Mouse (Mus musculus) heart, adult 18-20 months (tissue): ENCODE measurements at regions not wholly inside any gene's neighbourhood (a gene's known extent, or its start where the extent isn't known, plus 50 kb on each side); places are given as distances from the start of the nearest gene placed in this dataset.
A peak's percentile ranks its signal among the peaks of the same experiment; 100 is the strongest.
"Not testable (repeated sequence)": the region's sequence is repeated elsewhere in the genome, so short reads cannot be mapped to it uniquely, and the experiment has no call there.

Source experiments
- DNase-seq, 2 experiments: peaks; one replicate each; pipeline ENCODE4 v3.0.0; 2021 to 2022; ENCODE audit warnings: mixed read lengths in 1 of 2

DNA sequence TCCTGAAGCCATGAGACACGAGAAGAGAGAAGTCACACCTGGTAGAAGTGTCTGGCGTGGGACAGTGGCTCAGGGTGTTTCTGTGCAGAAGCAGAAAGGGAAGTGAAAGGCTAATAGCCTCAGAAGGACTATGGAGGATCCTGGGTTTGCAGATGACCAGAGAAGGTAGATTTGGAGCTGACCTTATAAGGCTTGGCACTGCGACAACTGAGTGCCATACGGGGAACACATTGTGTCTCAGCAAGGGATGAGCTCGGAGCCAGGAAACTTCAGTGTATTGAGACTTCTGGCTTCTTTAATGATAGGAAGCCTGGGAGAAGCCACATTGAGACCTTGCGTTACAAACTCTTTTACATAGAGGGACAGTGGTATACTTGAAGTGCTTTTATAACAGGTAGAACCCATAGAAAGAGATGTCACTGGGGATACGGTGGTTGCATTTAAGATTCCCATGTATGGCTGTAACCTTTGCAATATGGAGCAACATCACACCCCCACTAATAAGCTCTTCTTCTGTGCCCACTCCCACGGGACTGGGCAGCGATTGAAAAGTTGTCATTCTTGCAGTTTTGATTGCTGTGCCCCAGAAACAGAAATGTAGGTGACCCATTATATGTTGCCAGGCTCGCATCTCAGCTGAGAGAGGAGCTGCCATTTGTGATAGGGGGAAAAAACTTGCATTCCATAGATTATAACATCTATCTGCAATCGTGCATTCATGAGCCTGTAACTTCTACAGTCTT is 61.8 kb upstream of the Dync1i1 start:
- DNase-seq = no peak

DNA sequence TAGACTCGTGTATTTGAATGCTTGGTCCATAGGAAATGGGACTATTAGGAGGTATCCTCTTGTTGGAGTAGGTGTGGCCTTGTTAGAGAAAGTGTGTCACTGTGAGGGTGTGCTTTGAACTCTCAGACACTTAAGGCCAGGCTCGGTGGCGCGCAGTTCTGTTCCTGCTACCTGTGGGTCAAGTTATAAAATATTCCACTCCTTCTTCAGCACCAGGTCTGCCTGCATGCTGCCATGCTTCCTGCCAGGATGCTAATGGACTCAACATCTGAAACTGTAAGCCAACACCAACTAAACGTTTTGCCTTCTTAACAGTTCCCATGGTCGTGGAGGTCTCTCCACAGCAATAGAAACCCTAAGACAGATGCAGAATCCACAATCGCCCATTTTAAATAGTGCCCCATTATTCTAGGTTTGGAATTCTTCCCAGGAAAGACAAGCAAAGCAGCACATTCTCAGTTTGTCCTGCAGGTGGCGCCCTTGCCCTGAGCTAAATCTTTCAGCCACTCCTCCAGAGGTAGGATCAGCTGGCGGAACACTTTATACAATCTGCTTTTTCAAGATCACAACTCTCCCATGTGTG is 80.2 kb upstream of the Dync1i1 start:
- DNase-seq = peak; percentile 44 to 81

DNA sequence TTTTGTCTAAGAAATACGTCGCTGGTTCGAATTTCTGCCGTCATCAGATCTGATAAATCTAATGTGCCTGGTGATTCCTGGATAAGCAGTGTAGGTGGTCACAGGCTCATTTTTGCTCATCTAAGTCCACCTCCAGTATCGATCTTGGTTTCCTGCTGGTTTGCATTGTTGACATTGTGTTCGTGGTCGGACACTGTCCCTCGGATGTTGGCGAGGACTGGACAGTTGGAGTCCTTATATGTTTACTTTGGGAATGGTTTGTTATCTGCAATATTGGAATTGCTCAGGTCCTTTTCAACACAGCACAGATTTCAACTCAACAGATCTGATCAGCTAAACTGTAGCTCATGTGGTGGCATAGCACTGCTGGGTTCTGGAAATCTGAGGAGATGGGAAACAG is 91.2 kb upstream of the Dync1i1 start:
- no peak for DNase-seq

DNA sequence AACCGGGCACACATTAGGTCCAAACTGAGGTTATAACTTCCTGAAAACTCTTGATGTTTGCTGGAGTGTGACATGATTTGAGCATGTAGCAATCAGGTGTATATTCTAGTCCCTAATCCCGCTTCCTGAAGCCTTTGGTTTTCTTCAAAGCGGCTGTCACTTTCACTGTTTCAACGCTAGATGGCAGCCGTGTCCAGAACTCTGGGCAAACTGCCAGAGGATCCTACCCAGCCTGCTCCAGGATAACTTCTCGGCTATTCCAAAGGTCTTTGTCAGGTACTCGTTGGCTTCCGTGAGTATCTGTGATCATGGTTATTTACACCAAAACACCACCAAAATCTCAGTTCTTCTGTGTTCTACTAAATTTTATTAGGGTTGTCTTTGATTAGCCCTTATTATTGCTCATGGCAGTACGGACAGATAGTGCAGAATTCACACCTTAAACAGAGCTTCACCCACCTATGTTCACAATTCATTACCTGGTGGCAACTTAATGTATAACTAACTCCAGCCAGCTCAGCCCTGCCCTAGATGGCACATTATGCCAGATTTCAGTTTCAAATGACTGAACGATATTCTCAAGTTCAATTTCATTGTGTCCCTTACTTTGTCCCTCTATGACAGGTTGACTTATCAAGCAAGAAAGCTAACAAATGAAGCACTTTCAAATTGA is 92.3 kb upstream of the Dync1i1 start:
- DNase-seq = peak; percentile 44 to 77

DNA sequence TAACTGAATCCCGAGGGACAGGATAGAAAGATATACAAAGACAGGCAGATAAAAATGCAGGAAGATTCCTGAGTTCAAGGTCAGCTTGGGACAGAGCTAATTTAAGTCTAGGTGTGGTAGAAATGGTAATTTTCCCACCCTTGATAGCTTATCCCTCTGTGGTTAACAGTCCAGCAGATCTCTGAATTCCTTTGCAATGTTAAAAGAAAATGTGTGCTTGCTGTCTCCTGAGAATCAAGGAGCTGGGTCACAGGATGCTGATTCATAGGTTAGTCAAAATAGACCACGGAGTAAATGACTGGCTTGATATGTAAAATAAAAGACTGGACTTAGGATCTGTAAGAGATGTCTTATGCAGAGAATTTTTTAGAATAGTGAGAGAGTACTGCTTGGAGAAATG is 101.4 kb upstream of the Dync1i1 start:
- DNase-seq = no peak

DNA sequence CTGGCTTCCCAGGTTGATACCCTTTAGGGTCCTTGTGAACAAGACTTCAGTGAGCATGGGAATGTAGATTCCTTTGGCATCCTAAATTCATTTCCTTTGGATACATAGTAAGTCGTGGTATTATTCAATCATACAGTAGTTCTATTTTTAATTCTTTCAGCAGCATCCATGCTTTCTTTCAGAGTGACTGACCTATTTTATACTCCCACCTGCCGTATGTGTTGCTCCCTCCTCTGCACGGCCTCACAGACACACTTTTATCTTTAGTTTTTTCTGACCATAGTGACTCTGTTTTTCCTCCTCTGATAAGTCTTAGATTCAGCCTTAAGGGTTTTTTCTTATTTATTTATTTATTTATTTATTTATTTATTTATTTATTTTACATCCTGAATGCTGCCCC is 103.9 kb upstream of the Dync1i1 start:
- DNase-seq = no peak

DNA sequence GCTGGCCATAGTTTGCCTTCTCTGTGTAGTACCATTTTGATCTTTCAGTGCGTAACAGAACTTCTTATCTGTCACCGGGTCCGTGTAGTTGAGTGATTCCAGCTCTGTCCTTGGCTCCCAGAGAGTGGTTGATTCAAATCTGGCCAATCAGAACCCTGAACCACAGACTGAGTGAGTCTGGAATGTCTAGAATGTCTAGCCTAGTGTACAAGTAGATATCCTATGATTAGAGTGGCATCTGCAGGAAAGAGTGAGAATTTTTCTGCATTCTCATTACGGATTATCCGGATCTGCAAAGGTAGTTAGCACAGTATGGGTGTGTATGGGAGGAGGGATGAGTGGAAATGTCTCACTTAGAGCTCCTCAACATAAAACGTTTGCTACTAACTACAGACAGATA is 97.9 kb upstream of the Pdk4 start:
- DNase-seq = peak in 1 of 2 experiments; percentile 6

DNA sequence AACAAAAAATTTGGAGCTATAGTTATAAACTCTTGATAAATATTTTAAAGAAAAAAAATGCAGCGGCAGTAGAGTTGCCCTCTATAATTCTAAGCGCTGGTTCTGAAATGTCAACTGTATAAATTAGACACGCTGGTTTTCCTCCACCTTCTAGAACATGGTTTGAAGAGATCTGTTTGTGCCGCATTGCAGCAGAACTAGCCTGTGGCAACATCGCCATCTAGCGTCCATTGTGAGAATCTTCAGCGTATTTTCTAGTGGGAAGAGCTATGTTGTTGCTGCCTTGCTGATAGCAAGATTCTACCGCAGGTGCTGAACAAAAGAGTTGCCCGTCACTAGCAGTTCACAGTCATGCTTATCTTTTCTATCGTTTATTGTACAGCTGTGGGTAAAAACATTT is 93.5 kb upstream of the Pdk4 start:
- peak; percentile 64 to 83 for DNase-seq

DNA sequence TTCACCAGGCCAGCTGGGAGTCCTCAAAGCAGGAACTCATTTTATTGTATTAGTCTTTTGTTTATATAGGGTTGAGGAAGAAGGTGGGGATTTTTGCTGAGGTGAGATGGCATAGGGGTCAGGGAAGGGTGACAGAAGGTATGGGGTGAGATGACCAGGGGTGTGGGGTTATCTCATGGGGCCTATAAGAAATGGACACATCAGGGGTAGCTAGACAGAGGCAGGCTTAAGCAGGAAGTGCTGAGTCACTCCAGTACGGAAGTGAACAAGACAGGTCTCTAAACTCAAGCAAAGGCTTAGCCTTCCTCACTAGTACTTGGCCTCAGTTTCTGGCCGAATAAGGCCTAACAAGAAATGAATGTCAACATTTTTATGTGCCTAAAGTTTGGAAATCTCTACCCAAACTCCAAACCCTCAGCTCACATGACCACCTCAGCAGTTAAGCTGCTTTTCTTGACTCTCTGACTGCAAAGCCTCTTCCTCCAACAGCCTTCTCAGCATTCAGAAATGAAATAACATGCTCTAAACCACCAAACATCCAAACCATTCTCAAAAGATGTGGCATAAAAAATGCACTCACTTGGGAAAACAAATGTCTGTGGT is 86.9 kb upstream of the Pdk4 start:
- no peak for DNase-seq

DNA sequence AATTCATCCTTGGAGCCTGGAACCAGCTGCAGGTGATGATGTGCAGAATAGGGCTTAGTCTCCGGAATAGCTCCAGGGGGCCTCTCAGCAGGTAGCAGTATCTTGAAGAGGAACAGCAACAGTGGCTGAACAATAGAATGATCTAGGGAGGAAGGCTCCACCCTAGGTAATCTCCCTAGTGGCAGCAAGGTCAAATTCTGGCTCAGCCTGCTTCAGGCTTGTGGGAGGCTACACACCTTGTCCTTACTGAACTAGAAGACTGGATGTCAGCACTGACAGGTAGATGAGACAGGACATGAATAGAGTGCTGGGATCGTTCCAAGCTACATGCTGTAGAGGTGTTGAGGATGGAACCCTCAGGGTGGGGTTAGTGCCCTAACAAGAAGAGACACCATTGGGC is 80.8 kb upstream of the Pdk4 start:
- DNase-seq = not testable (repeated sequence)

DNA sequence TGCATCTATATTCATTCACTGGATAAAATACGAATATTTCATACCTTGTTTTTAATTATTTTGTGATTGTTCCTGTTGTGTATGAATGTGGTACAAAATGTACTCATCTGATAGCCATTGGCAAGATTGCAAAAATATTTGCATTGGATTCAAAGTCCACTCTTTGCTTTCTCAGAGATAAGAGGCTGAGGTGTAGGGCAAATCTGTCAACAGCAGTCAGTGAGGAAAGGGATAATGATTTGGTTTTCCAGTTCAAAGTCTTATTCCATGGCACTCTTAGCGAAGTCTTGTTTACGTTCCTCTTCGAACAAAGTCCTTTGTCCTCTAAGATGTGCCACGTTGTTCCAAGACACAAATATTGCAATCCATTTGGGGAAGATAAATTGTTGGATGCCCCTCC is 70.5 kb upstream of the Pdk4 start:
- DNase-seq = no peak

DNA sequence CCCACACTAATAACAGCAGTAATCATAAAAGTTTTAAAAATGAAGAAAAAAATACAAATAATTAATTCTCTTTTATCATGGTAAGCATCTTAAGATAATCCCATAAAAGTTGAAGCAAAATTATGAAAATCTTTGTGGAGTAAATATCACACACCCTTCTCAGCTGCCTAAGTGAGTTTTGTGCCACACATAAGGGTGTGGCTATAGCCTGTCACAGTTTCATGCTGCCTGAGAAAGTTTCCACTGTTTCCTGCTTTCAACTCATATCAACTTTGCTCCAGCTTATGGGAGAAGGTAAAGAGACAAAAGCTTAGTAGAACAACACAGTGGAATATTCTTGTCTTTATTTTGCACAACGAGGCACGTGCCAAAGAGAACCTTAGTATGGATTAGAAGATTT is 68.9 kb upstream of the Pdk4 start:
- DNase-seq = no peak

DNA sequence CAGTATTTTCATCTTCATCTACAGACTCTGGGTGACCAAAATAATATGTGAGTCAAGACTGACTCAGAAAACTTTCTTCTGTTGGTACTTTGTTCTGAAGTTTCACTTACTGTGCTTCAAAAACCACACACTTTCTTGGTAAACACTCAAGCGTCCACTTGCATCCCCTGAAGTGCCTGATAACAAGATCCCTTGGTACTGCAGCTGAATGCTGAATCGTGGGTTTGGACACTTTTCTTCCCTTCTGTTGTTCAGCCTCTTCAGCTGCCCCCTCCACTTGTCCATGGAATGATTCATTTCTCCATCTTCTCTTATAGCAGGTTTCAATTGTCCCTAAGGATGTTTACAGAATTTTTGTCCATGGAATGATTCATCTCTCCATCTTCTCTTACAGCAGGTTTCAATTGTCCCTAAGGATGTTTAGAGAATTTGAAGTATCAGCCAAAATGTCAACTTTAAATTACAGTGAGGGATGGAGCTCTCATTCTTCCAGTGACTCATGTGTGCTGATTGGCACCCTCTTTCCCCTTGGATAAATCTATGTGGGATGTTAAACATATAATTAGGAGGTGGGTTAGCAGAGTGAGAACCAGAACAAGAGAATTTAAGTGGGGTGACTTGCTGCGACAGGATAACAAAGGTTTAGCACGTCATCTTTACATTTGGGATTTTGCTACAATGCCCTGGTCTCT is 57.7 kb upstream of the Pdk4 start:
- no peak for DNase-seq

DNA sequence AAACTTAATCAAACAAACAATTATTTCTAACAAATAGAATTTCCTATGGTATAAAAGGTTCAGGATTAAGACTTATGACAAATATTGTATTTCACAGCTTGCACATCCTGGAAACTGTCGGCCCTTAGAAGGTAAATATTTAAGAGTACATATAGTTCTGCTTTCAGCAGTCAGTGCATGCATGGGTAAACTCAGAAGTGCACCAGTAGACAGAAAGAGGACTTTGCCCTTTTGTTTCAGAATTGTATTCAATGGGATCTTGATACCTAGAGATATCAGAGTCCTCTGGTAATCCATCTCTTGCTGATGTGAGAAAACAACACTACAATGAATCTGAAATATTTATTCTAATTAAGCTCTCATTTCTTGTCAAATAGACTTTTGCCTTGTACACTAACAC is 54.0 kb upstream of the Pdk4 start:
- no peak for DNase-seq
